Mouse (Mus musculus): ENCODE data around the gene Lonrf2. TPM values are rescaled to one million over a fixed set of nuclear protein-coding genes. Genes with fewer than 3 reads are reported as not detected.

Lonrf2 gene
- polyA plus RNA-seq, 1 experiment from 2014 or later: 5.2 TPM

- Histone ChIP-seq H3K9me3 (no peaks in the 10 kb centered on the region), H3K27ac (replicated peaks) (no peak overlapping the region), H3K9ac (replicated peaks) (no peak overlapping the region), H3K4me1 (no peaks in the 10 kb centered on the region), H3K4me3 (no peak overlapping the region), H3K4me2 (replicated peaks) (no peak overlapping the region), H3K27me3 (no peaks in the 10 kb centered on the region; the same call in 1 of the 2 replicates), H3K36me3 (peaks cover 19% of the 10 kb centered on the region)
- no peak for ATAC-seq (ENCODE audit: low FRiP score, low read depth)
- WGBS: 87% methylated on average over 9 of the region's 9 CpGs
Observed at GRCm38 (mm10) chr1:38860867-38861524, 24.5 kb upstream of the Lonrf2 start.

GRCm38 (mm10) chr1:38860207-38860606, 23.7 kb upstream of the Lonrf2 start:
- no peak for ATAC-seq (ENCODE audit: low FRiP score, low read depth)

GRCm38 (mm10) chr1:38856196-38856595, 19.7 kb upstream of the Lonrf2 start:
- no peak overlapping the region for H3K27ac ChIP-seq (replicated peaks)
- no peaks in the 10 kb centered on the region for H3K4me1 ChIP-seq
- no peaks in the 10 kb centered on the region for H3K36me3 ChIP-seq
- H3K4me2 ChIP-seq (replicated peaks): no peak overlapping the region
- H3K9ac ChIP-seq (replicated peaks): no peak overlapping the region
- no peak overlapping the region for H3K4me3 ChIP-seq
- no peaks in the 10 kb centered on the region for H3K9me3 ChIP-seq
- H3K27me3 ChIP-seq: no peaks in the 10 kb centered on the region; the same call in 1 of the 2 replicates
- WGBS: 15% methylated on average over 3 of the region's 3 CpGs
- no peak for ATAC-seq (ENCODE audit: low FRiP score, low read depth)

More at GRCm38 (mm10) chr1:38860207-38860606, 23.7 kb upstream of the Lonrf2 start:
- no peaks in the 10 kb centered on the region for H3K4me1 ChIP-seq
- H3K27me3 ChIP-seq: no peaks in the 10 kb centered on the region; the same call in 1 of the 2 replicates
- 84% methylated on average over 5 of the region's 5 CpGs for WGBS
- H3K9ac ChIP-seq (replicated peaks): no peak overlapping the region
- peaks cover 13% of the 10 kb centered on the region for H3K36me3 ChIP-seq
- H3K27ac ChIP-seq (replicated peaks): no peak overlapping the region
- no peaks in the 10 kb centered on the region for H3K9me3 ChIP-seq
- no peak overlapping the region for H3K4me3 ChIP-seq
- H3K4me2 ChIP-seq (replicated peaks): no peak overlapping the region

GRCm38 (mm10) chr1:38852250-38852649, 15.7 kb upstream of the Lonrf2 start:
- Histone ChIP-seq H3K27ac (replicated peaks) (no peak overlapping the region), H3K9me3 (no peaks in the 10 kb centered on the region), H3K9ac (replicated peaks) (no peak overlapping the region), H3K4me3 (no peak overlapping the region), H3K4me1 (peaks cover 20% of the 10 kb centered on the region), H3K27me3 (peaks cover 7% of the 10 kb centered on the region; the same call in 1 of the 2 replicates), H3K4me2 (replicated peaks) (no peak overlapping the region), H3K36me3 (no peaks in the 10 kb centered on the region)
- 56% methylated on average over 2 of the region's 2 CpGs for WGBS
- ATAC-seq (ENCODE audit: low FRiP score, low read depth): no peak

- peaks cover 24% of the 10 kb centered on the region for H3K4me1 ChIP-seq
- no peaks in the 10 kb centered on the region for H3K9me3 ChIP-seq
- H3K27me3 ChIP-seq: peaks cover 14% of the 10 kb centered on the region; the same call in 1 of the 2 replicates
- ATAC-seq (ENCODE audit: low FRiP score, low read depth): no peak
- no peak overlapping the region for H3K27ac ChIP-seq (replicated peaks)
- H3K9ac ChIP-seq (replicated peaks): no peak overlapping the region
- H3K4me2 ChIP-seq (replicated peaks): no peak overlapping the region
- H3K4me3 ChIP-seq: no peak overlapping the region
- 85% methylated on average over 2 of the region's 2 CpGs for WGBS
- H3K36me3 ChIP-seq: no peaks in the 10 kb centered on the region
Observed at GRCm38 (mm10) chr1:38850650-38851049, 14.1 kb upstream of the Lonrf2 start.

GRCm38 (mm10) chr1:38848451-38849289, 12.2 kb upstream of the Lonrf2 start:
- Histone ChIP-seq H3K4me3 (no peak overlapping the region), H3K4me2 (replicated peaks) (no peak overlapping the region), H3K4me1 (peaks cover 24% of the 10 kb centered on the region), H3K9me3 (no peaks in the 10 kb centered on the region), H3K27ac (replicated peaks) (no peak overlapping the region), H3K9ac (replicated peaks) (no peak overlapping the region), H3K27me3 (peaks cover 14% of the 10 kb centered on the region; the same call in 1 of the 2 replicates), H3K36me3 (no peaks in the 10 kb centered on the region)
- ATAC-seq (ENCODE audit: low FRiP score, low read depth): 0 out of 2 replicates have a peak, but pooled peaks have one; percentile 48
- WGBS: 34% methylated on average over 2 of the region's 2 CpGs

- Histone ChIP-seq H3K4me1 (peaks cover 28% of the 10 kb centered on the region), H3K9ac (replicated peaks) (no peak overlapping the region), H3K27me3 (peaks cover 14% of the 10 kb centered on the region; the same call in 1 of the 2 replicates), H3K27ac (replicated peaks) (peak overlapping the region; percentile 47), H3K36me3 (no peaks in the 10 kb centered on the region), H3K4me3 (peak overlapping the region; percentile 28; the same call in 1 of the 2 replicates), H3K4me2 (replicated peaks) (peak overlapping the region; percentile 44), H3K9me3 (no peaks in the 10 kb centered on the region)
- ATAC-seq (ENCODE audit: low FRiP score, low read depth): peak; percentile 92
- 15% methylated on average over 11 of the region's 11 CpGs for WGBS
Observed at GRCm38 (mm10) chr1:38847975-38848374, 11.5 kb upstream of the Lonrf2 start.

GRCm38 (mm10) chr1:38843275-38843674, 6.8 kb upstream of the Lonrf2 start:
- H3K27me3 ChIP-seq: peaks cover 17% of the 10 kb centered on the region
- H3K9ac ChIP-seq (replicated peaks): no peak overlapping the region
- H3K36me3 ChIP-seq: no peaks in the 10 kb centered on the region
- H3K4me1 ChIP-seq: peaks cover 18% of the 10 kb centered on the region
- no peak overlapping the region for H3K4me3 ChIP-seq
- no peak for ATAC-seq (ENCODE audit: low FRiP score, low read depth)
- H3K9me3 ChIP-seq: no peaks in the 10 kb centered on the region
- no peak overlapping the region for H3K4me2 ChIP-seq (replicated peaks)
- no peak overlapping the region for H3K27ac ChIP-seq (replicated peaks)
- WGBS: 71% methylated on average over 4 of the region's 4 CpGs

- 85% methylated on average over 1 of the region's 1 CpGs for WGBS
- no peak for ATAC-seq (ENCODE audit: low FRiP score, low read depth)
- Histone ChIP-seq H3K4me1 (peaks cover 14% of the 10 kb centered on the region), H3K9me3 (no peaks in the 10 kb centered on the region), H3K4me3 (no peak overlapping the region), H3K36me3 (no peaks in the 10 kb centered on the region), H3K9ac (replicated peaks) (no peak overlapping the region), H3K27me3 (peaks cover 21% of the 10 kb centered on the region), H3K27ac (replicated peaks) (no peak overlapping the region), H3K4me2 (replicated peaks) (no peak overlapping the region)
Observed at GRCm38 (mm10) chr1:38842861-38843260, 6.3 kb upstream of the Lonrf2 start.

- no peak for ATAC-seq (ENCODE audit: low FRiP score, low read depth)
Observed at GRCm38 (mm10) chr1:38839944-38840343, 3.4 kb upstream of the Lonrf2 start.

GRCm38 (mm10) chr1:38835568-38836476, 689 bp downstream of the Lonrf2 start:
- 2% methylated on average over 101 of the region's 103 CpGs for WGBS
- peak overlapping the region; percentile 72 for H3K4me3 ChIP-seq
- peak overlapping the region; percentile 98 for H3K4me2 ChIP-seq (replicated peaks)
- peak overlapping the region; percentile 85 for H3K27ac ChIP-seq (replicated peaks)
- no peaks in the 10 kb centered on the region; the same call in 1 of the 2 replicates for H3K36me3 ChIP-seq
- H3K9me3 ChIP-seq: no peaks in the 10 kb centered on the region
- peaks cover 39% of the 10 kb centered on the region for H3K27me3 ChIP-seq
- H3K4me1 ChIP-seq: peaks cover 12% of the 10 kb centered on the region
- peak overlapping the region; percentile 81 for H3K9ac ChIP-seq (replicated peaks)
- ATAC-seq (ENCODE audit: low FRiP score, low read depth): peak; percentile 79

More at GRCm38 (mm10) chr1:38839944-38840343, 3.4 kb upstream of the Lonrf2 start:
- WGBS: 67% methylated on average over 1 of the region's 1 CpGs
- Histone ChIP-seq H3K4me3 (no peak overlapping the region), H3K9me3 (no peaks in the 10 kb centered on the region), H3K36me3 (no peaks in the 10 kb centered on the region), H3K9ac (replicated peaks) (no peak overlapping the region), H3K4me2 (replicated peaks) (no peak overlapping the region), H3K4me1 (peaks cover 16% of the 10 kb centered on the region), H3K27me3 (peaks cover 39% of the 10 kb centered on the region), H3K27ac (replicated peaks) (no peak overlapping the region)
